Mouse (Mus musculus) thymus, postnatal 4 days (tissue): ENCODE data around the gene Rft1.

Experiments
- DNase-seq: peaks from one replicate; pipeline ENCODE4 v3.0.0; 2021

Gene Rft1

GRCm38 (mm10) chr14:30630811-30631576 lies 23.2 kb upstream of the Rft1 start:
- no peak for DNase-seq

GRCm38 (mm10) chr14:30631834-30632233 lies 22.3 kb upstream of the Rft1 start:
- no peak for DNase-seq

DNA sequence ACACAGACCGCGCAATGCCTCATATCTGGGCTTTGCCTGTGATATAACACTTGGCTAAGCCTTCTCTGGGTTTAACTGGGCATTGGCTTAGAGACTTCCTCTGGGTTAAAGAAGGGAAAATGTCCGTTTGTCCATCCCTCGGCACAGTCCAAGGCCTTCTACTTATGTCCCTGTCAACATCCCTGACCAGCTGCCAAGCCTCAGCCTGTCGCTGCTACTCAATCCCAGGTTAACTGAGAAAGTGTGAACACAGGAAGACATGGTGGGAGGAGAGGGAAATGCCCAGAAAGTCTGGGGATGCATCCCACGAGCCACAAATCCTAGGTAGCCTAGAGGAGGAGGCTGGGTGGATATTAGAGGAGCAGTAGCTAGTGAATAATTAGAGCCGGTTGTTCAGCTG lies 20.5 kb upstream of the Rft1 start:
- DNase-seq: no peak

GRCm38 (mm10) chr14:30634418-30634817 lies 19.7 kb upstream of the Rft1 start:
- DNase-seq: no peak

GRCm38 (mm10) chr14:30635219-30635910 lies 18.8 kb upstream of the Rft1 start:
- DNase-seq: no peak

DNA sequence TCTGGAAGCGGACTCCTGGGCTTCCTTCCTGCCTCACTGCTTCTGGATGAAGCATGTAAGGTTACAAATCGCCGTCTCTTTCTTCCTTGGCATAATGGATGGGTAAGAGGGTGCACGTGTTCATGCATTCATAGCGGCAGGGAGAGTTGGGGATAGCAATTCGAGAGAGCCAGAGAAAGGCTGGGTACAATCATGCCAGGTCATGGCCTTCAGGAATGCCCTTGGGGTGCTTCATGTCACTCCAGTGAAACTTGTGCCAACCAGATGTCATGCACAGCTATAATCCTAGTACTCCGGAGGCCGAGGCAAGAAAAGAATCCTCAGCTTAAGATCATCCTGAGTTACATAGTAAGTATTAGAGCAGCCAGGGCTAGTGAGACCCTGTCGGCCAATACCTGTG lies 17.7 kb upstream of the Rft1 start:
- no peak for DNase-seq

DNA sequence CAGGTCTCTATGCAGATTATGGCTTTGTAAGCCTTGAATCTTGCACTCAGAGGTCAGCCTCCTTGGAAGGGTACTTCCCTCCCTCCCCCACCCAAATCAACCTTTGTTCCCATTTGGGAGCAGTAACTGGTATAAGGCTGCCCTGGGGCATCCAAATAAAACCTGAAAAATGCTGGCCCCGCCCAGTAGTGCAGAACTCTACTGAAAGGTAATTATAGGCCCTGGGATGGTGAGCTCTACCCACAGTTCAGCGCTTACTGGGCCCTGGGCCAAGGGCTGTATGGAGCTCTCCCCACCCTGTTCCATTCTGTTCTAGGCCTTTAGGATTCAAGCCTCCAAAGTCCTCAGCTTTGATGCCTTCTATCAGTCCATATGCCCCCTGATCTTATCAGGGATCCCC lies 17.1 kb upstream of the Rft1 start:
- no peak for DNase-seq

GRCm38 (mm10) chr14:30638009-30638408 lies 16.2 kb upstream of the Rft1 start:
- no peak for DNase-seq

GRCm38 (mm10) chr14:30638686-30639085 lies 15.5 kb upstream of the Rft1 start:
- no peak for DNase-seq

- peak; percentile 46 for DNase-seq
These were observed 12.4 kb upstream of the Rft1 start for GRCm38 (mm10) chr14:30641748-30642147.

DNA sequence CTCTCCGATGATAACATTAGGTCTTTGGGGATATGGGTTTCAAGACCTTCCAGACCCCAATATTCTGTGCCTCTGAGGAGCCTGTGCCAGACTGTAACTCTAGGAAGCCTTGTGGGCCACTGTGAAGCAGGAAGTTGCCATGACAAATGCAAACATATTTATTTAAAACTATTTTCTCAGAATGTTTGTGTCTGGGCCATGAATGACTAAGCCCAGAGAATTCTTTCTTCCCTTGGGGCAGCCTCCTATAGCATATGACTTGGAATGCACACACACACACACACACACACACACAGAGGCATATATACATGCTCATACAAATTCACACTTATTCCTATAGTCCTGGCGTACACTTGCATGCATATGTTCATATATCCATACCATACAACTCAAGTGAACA lies 10.1 kb upstream of the Rft1 start:
- no peak for DNase-seq

DNA sequence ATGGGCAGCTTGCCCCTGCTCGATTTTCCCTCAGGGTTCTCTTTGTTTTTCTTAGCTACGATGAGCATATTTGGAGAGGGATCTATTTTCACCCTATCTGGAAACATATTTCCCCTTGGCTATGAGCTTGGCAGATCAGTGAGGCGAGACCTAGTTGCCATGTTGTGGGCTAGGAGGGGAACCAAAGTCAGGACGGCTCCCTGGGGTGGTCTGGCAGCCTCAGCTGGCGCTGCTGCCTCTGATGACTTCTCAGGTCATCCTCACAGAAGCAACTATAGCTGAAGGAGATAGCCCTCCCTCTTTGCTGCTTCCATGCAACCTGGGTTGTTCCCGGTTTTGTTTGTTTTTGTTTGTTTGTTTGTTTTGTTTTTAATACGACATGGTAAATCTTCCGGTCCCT lies 9.1 kb upstream of the Rft1 start:
- no peak for DNase-seq

DNA sequence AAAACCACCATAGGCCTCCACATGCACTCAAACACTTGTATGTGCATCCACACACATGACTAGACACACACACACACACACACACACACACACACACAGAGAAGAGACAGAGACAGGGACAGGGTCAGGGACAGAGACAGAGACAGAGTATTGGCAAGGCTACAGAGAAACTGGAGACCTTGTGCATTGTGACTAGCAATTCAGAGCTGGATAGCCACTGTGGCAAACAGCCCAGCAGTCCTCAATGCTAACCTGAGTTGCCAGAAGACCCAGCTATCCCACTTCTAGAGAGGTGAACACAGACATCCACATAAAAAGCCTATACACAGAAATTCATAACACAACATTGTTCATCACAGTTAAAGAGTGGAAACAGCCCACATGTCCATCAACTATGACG lies 7.7 kb upstream of the Rft1 start:
- no peak for DNase-seq

DNA sequence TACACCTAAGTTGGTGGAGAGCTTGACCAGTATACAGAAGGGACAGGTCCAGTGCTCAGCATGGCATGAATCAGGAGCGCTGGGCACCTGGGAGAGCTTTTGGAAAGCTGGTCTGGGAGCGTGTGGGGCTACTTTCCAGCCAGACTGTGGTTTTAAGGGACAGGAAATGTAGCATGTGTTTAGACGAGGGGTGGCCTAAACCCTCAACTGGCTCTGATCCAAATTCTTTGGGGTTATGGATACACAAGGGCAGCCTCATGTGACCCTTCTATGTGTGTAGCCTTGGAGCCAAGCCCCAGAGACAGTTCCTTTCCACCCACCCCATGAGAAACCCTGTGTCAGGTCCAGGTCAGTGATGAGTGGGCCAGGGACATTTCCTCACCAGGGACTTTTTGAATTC lies 5.7 kb upstream of the Rft1 start:
- DNase-seq: no peak

- DNase-seq: no peak
These were observed 4.4 kb upstream of the Rft1 start for GRCm38 (mm10) chr14:30649745-30650144.

GRCm38 (mm10) chr14:30650969-30651368 lies 3.2 kb upstream of the Rft1 start:
- no peak for DNase-seq

DNA sequence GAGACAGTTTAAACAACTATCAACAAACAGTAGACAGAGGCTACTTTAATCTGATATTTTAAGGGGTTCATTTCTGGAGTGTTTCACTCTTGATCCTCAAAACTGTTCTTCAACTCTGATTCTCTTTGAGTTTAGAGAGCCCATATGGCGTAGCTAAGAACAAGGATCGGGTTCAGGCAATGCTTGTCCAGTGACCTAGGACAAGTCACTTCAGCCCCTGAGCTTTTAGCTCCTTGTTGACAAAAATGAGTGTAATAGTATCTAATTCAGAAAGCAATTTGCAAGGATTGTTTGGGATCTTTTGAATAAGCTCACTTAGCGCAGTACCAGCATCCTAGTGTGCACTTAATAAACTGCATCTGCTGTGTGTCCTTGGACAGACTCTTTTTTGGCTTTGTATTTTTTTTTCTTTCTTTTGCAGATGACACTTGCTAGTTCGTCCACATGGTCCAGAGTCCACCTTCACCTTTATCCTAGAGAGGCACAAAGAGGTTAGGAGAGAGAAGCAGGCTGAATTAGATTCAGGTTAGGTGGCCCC lies 600 bp downstream of the Rft1 start:
- DNase-seq: no peak

DNA sequence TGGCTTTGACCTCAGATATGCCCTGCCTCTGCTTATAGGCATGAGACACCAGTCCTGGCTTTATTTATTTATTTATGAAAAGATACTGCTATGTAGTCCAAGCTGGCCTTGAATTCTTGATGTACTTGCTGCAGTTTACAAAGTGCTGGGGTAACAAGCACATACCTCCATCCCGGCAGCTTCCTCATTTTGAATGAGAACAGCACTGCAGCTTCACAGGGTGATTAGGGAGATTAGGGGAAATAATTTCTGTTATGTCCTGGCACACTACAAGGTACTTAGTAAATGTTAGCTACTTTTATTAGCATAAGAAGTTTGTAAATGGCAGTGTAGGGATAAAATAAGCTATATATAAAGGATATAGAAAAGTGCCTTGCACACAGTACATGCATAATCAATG lies 1.4 kb downstream of the Rft1 start:
- no peak for DNase-seq

- DNase-seq: no peak
These were observed 11.9 kb downstream of the Rft1 start for GRCm38 (mm10) chr14:30666061-30666460.

DNA sequence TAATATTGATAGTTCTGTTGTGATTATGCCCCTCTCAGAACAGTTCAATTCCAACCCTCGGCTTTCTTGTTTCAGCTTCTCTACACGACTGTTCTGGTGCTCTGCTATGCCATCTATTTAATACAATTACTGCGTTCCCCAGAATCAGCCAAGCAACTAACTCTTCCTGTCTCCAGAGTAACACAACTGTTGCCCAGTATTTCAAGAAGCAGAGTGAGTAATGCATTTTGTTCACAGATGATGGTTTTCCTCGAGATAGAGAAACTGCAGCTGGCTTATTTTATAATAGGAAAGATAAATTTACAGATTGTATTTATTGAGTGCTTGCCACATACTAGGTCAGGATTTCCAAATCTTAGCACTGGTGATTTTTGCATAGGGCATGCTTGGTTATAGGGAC lies 12.4 kb downstream of the Rft1 start:
- no peak for DNase-seq

- no peak for DNase-seq
These were observed 16.0 kb downstream of the Rft1 start for GRCm38 (mm10) chr14:30670161-30670560.

DNA sequence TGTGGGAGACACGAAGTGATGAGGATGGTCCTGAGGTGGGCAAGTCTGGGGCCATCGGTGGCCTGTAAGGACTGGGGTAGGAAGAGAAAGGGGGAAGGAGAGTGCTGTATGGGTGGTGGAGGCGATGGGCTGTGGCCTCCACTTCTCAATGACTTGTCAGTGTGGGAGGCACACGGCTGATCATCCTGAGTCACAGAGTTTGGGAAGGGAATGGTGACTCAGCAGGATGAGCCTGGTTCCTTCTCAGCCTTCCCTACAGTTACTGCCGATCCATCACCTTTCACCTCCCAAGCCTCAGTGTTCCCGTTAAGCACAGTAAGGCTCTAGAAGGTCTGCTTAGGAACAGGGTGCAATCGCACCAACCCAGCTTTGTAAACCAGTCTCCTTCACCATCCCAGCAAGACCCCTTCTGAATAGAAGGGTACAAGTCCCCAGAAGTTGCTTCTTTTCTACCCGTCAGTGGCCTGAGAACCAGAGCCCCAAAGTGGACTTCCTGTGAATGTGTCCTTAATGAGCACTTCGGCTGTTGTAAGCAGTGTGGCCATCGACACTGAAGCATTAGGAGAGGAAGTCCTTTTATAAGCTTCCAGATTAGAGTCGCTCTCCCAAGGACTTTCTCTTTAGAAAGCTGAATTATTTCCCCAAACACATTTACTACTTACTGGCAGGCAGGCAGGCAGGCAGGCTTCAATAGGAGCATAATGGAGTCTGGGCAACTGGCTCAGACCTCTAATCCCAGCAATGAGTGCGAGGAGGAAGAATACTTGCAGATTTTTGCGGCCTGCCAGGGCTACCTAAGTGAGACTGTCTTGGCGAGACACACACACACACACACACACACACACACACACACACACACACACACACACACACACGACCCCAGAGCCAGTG lies 17.2 kb downstream of the Rft1 start:
- DNase-seq: no peak

DNA sequence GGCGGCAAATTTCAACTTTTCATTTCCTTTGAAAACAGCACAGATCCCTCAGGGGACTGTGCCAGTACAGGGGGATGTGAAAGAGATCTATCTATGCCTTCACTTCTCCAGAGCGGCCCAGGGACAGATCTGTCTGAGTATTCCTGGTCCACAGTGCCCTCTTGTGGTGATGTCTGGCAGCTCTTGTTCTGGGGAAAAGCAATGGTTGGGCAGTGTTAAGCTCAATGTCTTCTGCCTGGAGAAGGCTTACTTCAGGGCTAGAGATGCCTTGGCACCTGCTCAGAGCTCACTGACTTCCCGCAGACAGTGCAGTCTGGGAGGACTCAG lies 17.8 kb downstream of the Rft1 start:
- peak; percentile 92 for DNase-seq

DNA sequence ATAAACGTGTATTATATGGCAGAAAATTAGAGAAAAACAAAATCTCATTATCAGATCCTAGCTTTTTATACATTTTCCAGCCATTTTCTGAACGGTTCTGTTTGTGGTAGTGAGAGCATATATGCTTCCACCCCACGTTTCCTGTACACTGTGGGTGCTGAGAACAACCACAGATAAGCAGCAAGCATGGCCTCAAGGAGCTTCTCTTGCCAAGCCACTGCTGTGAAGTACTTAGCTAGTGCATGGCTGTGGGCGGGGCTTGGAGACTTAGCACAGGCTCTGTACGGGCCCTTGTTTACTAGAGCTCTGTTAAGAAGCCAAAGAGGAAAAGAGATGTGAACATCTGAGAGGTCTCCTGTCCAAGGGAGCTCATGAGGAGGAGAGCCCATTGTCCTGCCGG lies 20.8 kb downstream of the Rft1 start:
- peak; percentile 78 for DNase-seq
